Mouse (Mus musculus) testis, adult 2 months (tissue): ENCODE measurements at regions not wholly inside any gene's neighbourhood (a gene's known extent, or its start where the extent isn't known, plus 50 kb on each side); places are given as distances from the start of the nearest gene placed in this dataset.

Source experiments
- H3K27ac ChIP-seq: fragments of 200-500 bp; 2 replicates; pipeline ENCODE4 v1.5.1; 2012; ENCODE audit warnings: low read depth, low read length; ENCODE audit not compliant: control insufficient read depth, insufficient read depth
- H3K27me3 ChIP-seq: fragments of 200-500 bp; 2 replicates; pipeline ENCODE4 v1.6.1; 2012; ENCODE audit warnings: mild to moderate bottlenecking, low read length, moderate library complexity; ENCODE audit not compliant: control insufficient read depth, insufficient read depth
- H3K36me3 ChIP-seq: fragments of 200-500 bp; 2 replicates; pipeline ENCODE4 v1.6.1; 2012; ENCODE audit warnings: mild to moderate bottlenecking, low read length; ENCODE audit not compliant: control insufficient read depth, insufficient read depth
- H3K4me1 ChIP-seq: fragments of 200-500 bp; 2 replicates; pipeline ENCODE4 v1.6.1; 2012; ENCODE audit warnings: low read length; ENCODE audit not compliant: control insufficient read depth, insufficient read depth
- H3K4me3 ChIP-seq: fragments of 200-500 bp; 2 replicates; pipeline ENCODE4 v1.5.1; 2012; ENCODE audit warnings: low read depth, mild to moderate bottlenecking, low read length, moderate library complexity, mixed read lengths; ENCODE audit not compliant: control insufficient read depth
- CTCF ChIP-seq: fragments of 200-500 bp; IDR thresholded peaks from 2 replicates; pipeline ENCODE4 v1.5.1; 2012; ENCODE audit warnings: low read depth, mild to moderate bottlenecking, inconsistent platforms, low read length, moderate library complexity; ENCODE audit not compliant: control insufficient read depth, insufficient read depth, insufficient replicate concordance
- POLR2A ChIP-seq: fragments of 200-500 bp; IDR thresholded peaks from 2 replicates; pipeline ENCODE4 v1.6.1; 2012; ENCODE audit warnings: low read depth, mild to moderate bottlenecking, inconsistent platforms, low read length, moderate library complexity; ENCODE audit not compliant: control insufficient read depth

DNA sequence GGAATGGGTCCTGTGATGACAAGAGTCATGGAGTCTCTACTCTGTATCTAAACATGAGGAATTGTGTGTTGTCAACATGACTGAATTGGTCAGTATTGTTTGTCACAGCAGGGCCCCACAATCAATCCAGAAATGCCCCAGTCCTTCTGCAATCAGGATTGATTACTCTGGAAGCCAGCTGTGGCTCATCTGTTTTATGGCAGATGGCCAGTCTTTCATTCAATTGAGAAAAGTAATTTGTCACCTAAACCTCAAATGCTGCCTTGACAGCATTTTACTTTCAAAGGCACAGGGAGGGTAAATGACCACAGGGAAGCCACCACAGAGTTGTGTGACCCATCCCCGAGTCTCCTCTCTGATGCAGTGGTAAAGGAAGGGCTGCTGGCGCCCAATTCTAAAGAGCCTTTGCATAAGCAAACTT, 471.8 kb upstream of the Adgrl2 start:
- Histone ChIP-seq H3K4me1 (no peaks in the 10 kb centered on the region), H3K4me3 (no peak overlapping the region), H3K27me3 (no peaks in the 10 kb centered on the region), H3K27ac (no peak overlapping the region), H3K36me3 (no peaks in the 10 kb centered on the region)
- TF ChIP-seq CTCF (no peak), POLR2A (no peak)

DNA sequence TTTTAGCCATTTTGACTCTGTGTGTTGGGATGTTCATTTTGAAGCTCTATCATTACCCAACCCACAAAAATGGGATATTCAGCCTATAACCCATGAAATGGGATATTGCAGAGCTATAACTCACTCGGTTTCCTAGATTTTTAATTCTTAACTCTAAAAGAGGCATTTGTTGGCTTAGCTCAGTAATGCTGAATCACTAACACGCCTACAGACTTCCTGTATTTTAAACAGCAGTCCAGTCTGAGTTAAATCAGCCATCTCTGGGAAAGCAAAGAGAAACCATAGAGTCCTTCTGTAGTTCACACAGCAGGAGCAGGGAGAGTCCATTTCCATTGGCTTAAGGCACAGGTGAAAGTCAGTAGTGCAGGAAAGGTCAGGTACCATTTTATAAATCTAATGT, 471.3 kb upstream of the Adgrl2 start:
- no peak overlapping the region for H3K4me3 ChIP-seq
- no peaks in the 10 kb centered on the region for H3K36me3 ChIP-seq
- no peaks in the 10 kb centered on the region for H3K27me3 ChIP-seq
- no peak for TF ChIP-seq CTCF
- TF ChIP-seq POLR2A: no peak
- H3K4me1 ChIP-seq: no peaks in the 10 kb centered on the region
- H3K27ac ChIP-seq: no peak overlapping the region

DNA sequence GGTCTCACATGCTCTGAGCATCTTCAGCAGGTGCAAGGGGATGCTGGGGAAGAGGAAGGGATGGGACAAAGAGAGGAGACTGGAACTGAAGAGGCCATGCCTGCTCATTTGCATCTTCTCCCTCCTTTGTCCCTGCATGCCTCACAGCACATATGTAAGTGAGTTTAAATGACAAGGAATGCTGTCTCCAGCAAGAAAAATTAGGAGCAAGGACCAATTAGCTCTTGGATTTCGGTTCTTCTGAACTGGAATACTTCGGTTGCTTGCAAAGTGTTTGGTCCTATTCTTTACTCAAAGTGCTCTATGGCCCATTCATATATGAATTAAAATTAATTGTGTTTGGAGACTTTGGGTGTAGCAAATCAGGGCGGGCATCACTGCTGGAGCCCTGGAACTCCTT, 459.0 kb upstream of the Adgrl2 start:
- TF ChIP-seq CTCF: no peak
- no peak for TF ChIP-seq POLR2A

DNA sequence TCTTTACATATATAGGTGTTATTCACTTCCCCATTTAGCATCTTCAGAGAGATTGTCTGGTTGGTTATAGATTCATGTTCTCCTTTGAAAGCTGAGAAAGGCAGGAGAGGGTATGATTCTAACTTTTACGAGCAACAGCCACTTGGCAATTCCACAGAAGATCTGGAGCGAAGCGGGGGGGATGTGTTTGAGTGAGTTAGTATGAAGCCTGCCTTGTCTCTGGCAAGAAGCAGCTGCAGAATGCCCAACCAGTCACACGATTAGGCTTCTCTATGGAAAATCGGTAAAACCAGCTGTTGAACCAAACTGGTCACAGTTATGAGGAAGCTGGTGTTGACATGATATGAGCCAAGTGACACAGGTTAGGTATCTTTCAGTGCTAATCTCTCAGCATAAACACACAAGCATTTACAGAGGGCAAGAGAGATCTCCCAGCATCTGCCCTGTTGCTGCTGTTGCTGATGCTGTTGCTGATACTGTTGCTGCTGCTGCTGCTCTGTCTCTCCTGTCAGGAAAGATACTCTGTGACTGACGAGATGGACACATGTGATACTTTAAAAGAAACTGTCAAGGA, 455.7 kb upstream of the Adgrl2 start:
- Histone ChIP-seq H3K4me1 (no peaks in the 10 kb centered on the region), H3K36me3 (no peaks in the 10 kb centered on the region), H3K4me3 (no peak overlapping the region), H3K27me3 (no peaks in the 10 kb centered on the region), H3K27ac (no peak overlapping the region)
- no peak for TF ChIP-seq CTCF
- no peak for TF ChIP-seq POLR2A

More for the DNA sequence above, 459.0 kb upstream of the Adgrl2 start:
- Histone ChIP-seq H3K4me3 (no peak overlapping the region), H3K27me3 (no peaks in the 10 kb centered on the region), H3K27ac (no peak overlapping the region), H3K4me1 (no peaks in the 10 kb centered on the region), H3K36me3 (no peaks in the 10 kb centered on the region)

DNA sequence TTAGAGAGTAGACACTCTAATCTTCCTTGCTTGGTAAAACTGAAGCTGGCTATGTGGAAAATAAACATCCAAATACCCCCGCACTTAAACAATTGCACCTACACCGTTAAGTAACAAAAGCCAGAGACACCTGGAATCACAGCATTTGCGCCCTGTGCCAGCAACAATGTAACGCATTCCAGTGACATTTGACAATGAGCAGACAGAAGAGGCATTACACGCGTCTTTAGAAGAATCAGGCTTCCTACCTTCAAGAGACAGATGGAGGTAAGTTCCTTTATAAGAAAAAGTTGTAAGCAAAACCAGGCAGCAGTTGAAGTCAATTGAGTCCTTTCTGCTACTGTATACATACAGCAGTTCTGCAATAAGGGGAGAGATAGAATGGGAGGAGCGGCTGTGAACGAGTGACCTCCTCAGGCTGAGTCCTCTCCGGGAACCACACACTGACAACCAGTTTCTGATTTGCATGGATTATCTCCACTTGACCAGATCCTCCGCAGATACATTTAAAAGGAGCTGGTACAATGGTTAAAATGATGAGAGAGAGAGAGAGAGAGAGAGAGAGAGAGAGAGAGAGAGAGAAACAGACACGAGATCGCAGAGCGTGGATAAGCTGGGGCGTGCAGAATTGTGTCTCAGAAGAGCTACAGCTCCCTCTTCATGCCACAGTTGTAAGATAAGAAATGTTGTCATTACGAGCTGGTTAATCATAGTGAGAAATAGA, 454.7 kb upstream of the Adgrl2 start:
- Histone ChIP-seq H3K27ac (no peak overlapping the region), H3K4me1 (no peaks in the 10 kb centered on the region), H3K36me3 (no peaks in the 10 kb centered on the region), H3K4me3 (no peak overlapping the region), H3K27me3 (no peaks in the 10 kb centered on the region)
- no peak for TF ChIP-seq CTCF
- TF ChIP-seq POLR2A: no peak

DNA sequence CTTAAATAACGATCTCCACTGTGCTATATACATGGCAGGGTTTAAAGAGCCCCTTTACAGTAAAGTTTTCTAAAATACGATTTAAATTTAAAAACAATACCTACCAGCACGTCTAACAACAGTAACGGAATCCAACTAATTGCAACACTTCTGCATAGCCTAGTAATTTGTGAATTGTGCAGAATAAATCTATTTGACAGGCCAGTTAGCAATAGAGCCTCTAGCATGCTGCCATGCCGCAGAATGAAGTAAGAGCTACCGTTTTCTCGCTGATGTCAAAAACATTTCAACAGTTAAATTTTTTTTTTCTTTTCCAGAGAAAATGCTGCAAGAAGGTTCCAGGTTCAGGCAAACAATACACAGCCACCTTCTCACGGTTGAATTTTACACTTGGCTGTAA, 454.0 kb upstream of the Adgrl2 start:
- Histone ChIP-seq H3K4me3 (no peak overlapping the region), H3K27ac (no peak overlapping the region), H3K27me3 (no peaks in the 10 kb centered on the region), H3K4me1 (no peaks in the 10 kb centered on the region), H3K36me3 (no peaks in the 10 kb centered on the region)
- TF ChIP-seq CTCF (no peak), POLR2A (no peak)

DNA sequence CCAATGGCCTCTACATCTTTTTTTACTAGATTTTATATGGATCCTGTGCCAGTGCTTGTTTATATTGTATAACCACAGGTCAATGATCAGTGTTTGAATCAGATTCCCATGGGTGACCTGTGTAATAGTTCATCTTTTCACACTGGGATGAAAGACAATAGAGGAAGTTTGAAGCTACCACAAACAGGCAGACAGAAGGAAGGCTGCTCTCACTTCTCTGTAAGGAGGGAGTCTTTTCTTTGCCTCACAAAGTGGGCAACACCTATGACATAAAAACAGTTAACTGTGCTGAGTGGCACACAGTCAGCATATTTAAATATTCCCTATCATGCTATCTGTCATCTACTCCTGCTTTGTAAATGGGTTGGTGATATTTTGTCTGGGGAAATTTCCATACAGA, 450.9 kb upstream of the Adgrl2 start:
- Histone ChIP-seq H3K4me3 (no peak overlapping the region), H3K27me3 (no peaks in the 10 kb centered on the region), H3K4me1 (peaks cover 2% of the 10 kb centered on the region; the same call in 1 of the 2 replicates), H3K36me3 (no peaks in the 10 kb centered on the region), H3K27ac (no peak overlapping the region)
- no peak for TF ChIP-seq POLR2A
- no peak for TF ChIP-seq CTCF

DNA sequence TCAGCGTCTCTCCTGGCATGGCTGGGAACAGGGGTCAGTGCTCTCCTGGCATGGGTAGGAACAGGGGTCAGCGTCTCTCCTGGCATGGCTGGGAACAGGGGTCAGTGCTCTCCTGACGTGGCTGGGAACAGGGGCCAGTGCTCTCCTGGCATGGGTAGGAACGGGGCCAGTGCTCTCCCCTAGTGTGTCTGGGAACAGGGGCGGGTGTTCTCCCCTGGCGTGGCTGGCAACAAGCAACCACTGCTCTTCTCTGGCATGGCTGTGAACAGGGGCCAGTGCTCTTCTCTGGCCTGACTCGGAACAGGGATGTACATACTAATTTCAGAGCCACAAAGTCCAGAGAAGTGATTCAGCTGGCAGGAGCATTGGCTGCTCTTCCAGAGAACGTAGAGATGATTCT, 447.4 kb upstream of the Adgrl2 start:
- Histone ChIP-seq H3K36me3 (no peaks in the 10 kb centered on the region), H3K4me1 (peaks cover 2% of the 10 kb centered on the region; the same call in 1 of the 2 replicates), H3K4me3 (no peak overlapping the region), H3K27me3 (no peaks in the 10 kb centered on the region), H3K27ac (no peak overlapping the region)
- TF ChIP-seq POLR2A: no peak
- TF ChIP-seq CTCF: no peak
